Mouse (Mus musculus) E14TG2a.4 (cell line): ENCODE results near the gene Calr3.

Experiments used
- H3K27me3 ChIP-seq: 2 replicates; pipeline ENCODE4 v1.6.1; 2014; ENCODE audit warnings: low read length, control low read depth; ENCODE audit not compliant: insufficient read depth
- H3K36me3 ChIP-seq: 2 replicates; pipeline ENCODE4 v1.6.1; 2014; ENCODE audit warnings: low read length, control low read depth; ENCODE audit not compliant: insufficient read depth
- H3K4me1 ChIP-seq: replicated peaks from 2 replicates; pipeline ENCODE4 v1.6.1; 2014; ENCODE audit warnings: low read depth, low read length, control low read depth
- H3K4me3 ChIP-seq: replicated peaks from 2 replicates; pipeline ENCODE4 v1.5.1; 2014; ENCODE audit warnings: mild to moderate bottlenecking, low read length
- H3K9me3 ChIP-seq: 2 replicates; pipeline ENCODE4 v1.6.1; 2014; ENCODE audit warnings: low read length, control low read depth
- CTCF ChIP-seq: conservative IDR thresholded peaks from 2 replicates; pipeline ENCODE4 v1.5.1; 2014; ENCODE audit warnings: low read length
- NANOG ChIP-seq: IDR thresholded peaks from 2 replicates; pipeline ENCODE4 v1.6.1; 2014; ENCODE audit warnings: borderline replicate concordance, low read length, mixed read lengths
- POU5F1 ChIP-seq: IDR thresholded peaks from 2 replicates; pipeline ENCODE4 v1.6.1; 2014; ENCODE audit warnings: low read length, borderline replicate concordance

The Calr3 gene

DNA sequence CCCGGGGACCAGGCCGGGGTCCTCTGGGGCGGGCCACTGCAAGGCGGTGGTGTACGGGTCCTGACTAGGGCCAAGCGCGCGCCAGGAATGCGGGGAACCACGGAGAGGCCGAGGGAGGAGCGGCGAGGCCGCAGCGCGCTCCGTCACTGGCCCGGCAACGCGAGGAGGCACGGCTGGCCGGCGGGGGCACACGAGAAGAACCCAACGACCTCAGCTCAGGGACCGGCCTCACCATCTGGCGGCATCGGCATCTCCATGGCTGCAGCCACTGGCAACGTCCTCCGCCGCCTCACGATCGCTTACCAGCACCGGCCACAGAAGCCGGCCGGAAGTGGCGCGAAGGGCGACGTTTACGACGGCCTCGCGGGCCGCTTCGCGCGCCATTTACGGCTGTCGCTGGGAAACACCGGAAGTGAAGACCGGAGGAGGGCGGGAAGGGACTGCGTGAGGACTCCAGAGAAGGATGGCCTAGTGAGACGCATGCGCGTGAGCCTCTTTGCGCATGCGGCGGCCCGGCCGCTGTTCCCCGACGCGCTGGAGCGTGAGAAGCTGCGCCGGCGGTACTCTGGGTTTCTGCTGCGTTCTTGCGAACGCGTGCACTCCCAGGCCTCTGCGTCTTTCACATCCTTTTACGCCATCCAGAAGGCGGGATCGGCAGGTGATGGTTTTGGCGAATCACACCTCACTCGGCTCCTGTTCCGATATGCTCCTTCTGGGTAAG is 31.3 kb upstream of the Calr3 start, which contains the start of gene Cherp:
TSS of gene Cherp (minus strand) at position 401 of the 721 bp plus-strand sequence.
- Histone ChIP-seq H3K4me1 (peaks cover 58% of the 10 kb centered on the region), H3K36me3 (peaks cover 62% of the 10 kb centered on the region), H3K4me3 (peak within 1 kb of the TSS; percentile 99), H3K9me3 (no peaks in the 10 kb centered on the region), H3K27me3 (no peaks in the 10 kb centered on the region)
- no peak for TF ChIP-seq NANOG
- TF ChIP-seq CTCF = no peak
- TF ChIP-seq POU5F1 = no peak

DNA sequence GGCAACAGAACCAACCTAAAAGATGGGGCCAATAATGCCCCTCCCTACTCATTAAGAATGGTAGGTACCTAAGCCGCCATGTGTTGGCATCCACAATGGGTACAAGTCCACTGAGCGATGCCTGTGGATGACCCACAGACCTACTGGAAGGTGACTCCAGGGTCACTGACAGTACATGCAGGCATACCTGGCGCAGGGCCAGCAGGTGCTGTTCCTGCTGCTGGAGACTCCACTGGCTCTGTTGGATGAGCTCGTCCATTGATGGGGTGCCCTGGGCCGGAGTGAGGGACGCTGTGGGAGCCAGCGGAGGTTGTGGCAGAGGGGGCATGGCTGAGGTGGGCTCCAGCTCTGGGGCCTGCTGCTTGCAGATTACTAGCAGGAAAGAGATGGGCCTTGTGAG is 27.0 kb upstream of the Calr3 start:
- Histone ChIP-seq H3K4me3 (no peak overlapping the region), H3K27me3 (no peaks in the 10 kb centered on the region), H3K4me1 (peaks cover 43% of the 10 kb centered on the region), H3K36me3 (peaks cover 79% of the 10 kb centered on the region), H3K9me3 (no peaks in the 10 kb centered on the region)
- no peak for TF ChIP-seq POU5F1
- no peak for TF ChIP-seq CTCF
- TF ChIP-seq NANOG = no peak

DNA sequence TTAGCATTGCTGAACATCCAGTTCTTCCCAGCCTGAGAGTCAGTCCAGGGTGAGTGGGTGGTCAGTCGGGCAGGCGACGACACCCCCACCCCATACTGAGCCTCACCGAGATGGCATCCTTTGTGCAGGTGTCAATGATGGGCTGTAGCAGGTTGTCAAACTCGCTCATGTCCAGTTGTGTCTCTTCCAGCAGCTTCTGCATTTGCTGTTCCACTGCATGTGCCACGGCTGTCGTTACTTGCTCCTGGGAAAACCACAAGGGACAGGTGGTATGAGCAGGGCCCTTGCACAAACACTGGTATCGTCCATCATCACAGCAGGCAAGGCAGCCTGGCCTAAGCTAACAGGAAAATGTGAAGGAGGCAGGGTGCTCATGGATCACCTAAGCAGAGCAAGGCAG is 26.3 kb upstream of the Calr3 start:
- Histone ChIP-seq H3K36me3 (peaks cover 86% of the 10 kb centered on the region), H3K27me3 (no peaks in the 10 kb centered on the region), H3K4me1 (peaks cover 43% of the 10 kb centered on the region), H3K4me3 (no peak overlapping the region), H3K9me3 (no peaks in the 10 kb centered on the region)
- no peak for TF ChIP-seq CTCF
- TF ChIP-seq POU5F1 = no peak
- TF ChIP-seq NANOG = no peak

DNA sequence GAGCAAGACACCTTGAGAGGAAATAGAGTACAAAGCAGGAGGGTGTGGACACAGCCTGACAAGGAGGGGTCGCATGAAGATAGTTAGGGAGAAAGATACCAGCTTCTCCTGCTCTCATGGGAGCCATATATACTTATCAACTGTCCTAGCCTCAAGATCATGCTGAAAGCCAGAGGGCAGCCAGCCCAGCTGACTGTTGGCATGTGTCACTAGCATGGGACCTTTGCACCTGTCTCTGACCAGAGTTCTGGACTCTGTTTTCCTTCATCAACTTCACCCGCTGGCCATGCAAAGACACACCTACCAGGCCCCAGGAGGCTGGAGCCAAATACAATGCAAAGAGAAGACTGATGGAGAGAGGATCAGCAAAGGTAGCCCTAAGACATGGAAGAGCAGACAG is 25.6 kb upstream of the Calr3 start:
- no peak overlapping the region for H3K4me3 ChIP-seq
- H3K27me3 ChIP-seq = no peaks in the 10 kb centered on the region
- TF ChIP-seq NANOG = no peak
- no peak for TF ChIP-seq POU5F1
- TF ChIP-seq CTCF = no peak
- no peaks in the 10 kb centered on the region for H3K9me3 ChIP-seq
- peaks cover 93% of the 10 kb centered on the region for H3K36me3 ChIP-seq
- peaks cover 48% of the 10 kb centered on the region for H3K4me1 ChIP-seq

DNA sequence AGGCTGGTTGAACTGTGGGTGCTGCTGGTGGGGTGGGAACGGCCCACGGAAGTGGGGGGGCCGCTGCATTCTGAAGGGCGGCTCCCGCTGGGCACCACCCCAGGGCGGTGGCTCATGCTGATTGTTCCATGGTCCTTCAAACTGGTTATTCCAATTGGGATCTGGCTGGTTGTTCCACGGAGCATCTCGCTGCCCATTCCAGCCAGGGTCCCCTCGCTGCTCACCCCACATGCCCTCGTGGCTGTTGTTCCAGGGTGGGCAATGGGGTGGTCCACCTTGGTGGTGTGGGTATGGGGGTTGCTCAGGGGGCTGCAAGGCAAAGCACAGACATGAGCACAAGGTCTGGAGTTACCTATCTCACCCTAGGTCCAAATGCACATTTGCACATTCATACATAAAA is 20.5 kb upstream of the Calr3 start:
- Histone ChIP-seq H3K27me3 (no peaks in the 10 kb centered on the region), H3K4me1 (peaks cover 68% of the 10 kb centered on the region), H3K4me3 (no peak overlapping the region), H3K36me3 (peaks cover 100% of the 10 kb centered on the region), H3K9me3 (no peaks in the 10 kb centered on the region)
- no peak for TF ChIP-seq CTCF
- no peak for TF ChIP-seq NANOG

DNA sequence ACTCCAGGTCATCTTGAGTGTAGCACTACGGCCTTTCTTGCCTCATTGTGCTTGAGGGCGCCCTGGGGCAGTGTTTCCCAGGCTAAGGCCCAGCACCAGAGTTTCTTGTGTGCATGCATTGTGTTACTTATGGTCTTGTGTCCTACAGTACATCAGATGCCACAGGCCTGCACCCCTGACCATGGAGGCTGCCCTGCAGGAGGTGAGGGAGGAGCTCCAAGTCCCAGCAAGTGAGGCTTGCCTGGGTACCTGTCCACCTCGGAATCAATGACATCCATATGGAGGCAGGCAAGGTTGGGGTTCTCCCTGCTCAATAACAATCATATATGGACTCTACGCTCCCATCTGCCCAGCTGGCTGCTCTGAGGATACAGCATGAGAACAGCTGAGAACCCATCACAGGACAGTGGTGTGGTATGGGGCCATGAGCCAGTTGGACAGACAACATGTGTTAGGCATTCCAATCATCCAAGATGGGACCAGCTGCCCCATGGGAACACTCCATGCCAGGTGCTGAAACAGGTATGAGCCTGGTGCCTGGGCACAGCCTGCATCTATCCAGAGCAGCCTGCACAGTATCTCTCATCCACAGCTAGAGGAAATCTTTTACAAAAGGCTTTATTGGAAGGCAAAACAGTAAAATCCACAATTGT is 16.3 kb upstream of the Calr3 start:
- Histone ChIP-seq H3K4me1 (peaks cover 60% of the 10 kb centered on the region), H3K36me3 (peaks cover 93% of the 10 kb centered on the region), H3K9me3 (no peaks in the 10 kb centered on the region), H3K27me3 (no peaks in the 10 kb centered on the region), H3K4me3 (no peak overlapping the region)
- TF ChIP-seq POU5F1 (no peak), NANOG (no peak), CTCF (no peak)

DNA sequence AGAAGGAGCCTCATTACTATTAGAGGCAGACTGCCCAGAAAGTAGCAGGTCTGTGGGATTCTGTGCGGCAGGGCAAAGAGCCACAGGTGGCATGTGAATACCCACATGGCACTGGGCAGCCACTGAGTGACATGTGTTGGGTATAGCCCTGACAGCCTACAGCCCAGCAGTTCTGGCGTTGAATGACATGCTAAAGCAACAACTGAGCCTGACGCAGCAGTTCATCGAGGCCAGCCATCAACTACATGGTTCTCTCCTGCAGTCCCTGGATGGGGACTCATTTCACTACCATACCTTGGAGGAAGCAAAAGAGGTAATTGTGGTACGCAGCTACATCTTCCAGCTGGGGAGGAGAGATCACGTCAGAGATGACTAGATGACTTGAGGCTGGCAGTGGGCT is 14.8 kb upstream of the Calr3 start:
- no peak for TF ChIP-seq NANOG
- no peak for TF ChIP-seq CTCF
- TF ChIP-seq POU5F1 = no peak

DNA sequence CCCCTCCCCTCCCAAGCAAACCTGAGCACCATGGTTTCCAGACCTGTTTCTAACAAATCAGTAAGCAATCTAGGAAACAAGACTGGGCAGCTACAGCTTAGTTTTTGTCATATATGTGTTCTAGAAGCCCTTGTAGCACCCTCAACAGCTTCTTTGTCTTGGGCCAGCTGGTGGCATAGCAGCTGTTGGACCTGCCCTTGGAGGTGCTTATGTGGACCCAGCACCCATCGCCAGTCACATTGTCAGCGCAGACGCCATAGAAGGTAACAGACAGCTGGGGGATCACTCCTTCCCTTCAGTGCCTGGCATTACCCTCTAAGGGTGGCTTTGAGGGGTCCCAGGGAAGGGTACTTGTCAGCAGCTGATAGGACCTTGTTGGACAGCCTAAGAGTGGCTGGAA is 14.1 kb upstream of the Calr3 start:
- Histone ChIP-seq H3K4me3 (no peak overlapping the region), H3K9me3 (no peaks in the 10 kb centered on the region), H3K4me1 (peaks cover 45% of the 10 kb centered on the region), H3K36me3 (peaks cover 86% of the 10 kb centered on the region), H3K27me3 (no peaks in the 10 kb centered on the region)
- TF ChIP-seq POU5F1 = no peak
- no peak for TF ChIP-seq NANOG
- TF ChIP-seq CTCF = no peak

More for the DNA sequence above, 14.8 kb upstream of the Calr3 start:
- Histone ChIP-seq H3K36me3 (peaks cover 91% of the 10 kb centered on the region), H3K9me3 (no peaks in the 10 kb centered on the region), H3K27me3 (no peaks in the 10 kb centered on the region), H3K4me1 (peaks cover 50% of the 10 kb centered on the region), H3K4me3 (no peak overlapping the region)
